Mouse (Mus musculus) neural tube, embryonic 13.5 days (tissue): Measurements from ENCODE around the gene Gtf2a1. TPM values are rescaled to one million over a fixed set of nuclear protein-coding genes. Genes with fewer than 3 reads are reported as not detected.
"Not testable (repeated sequence)": the region's sequence is repeated elsewhere in the genome, so short reads cannot be mapped to it uniquely, and the experiment has no call there.

Experiments used
- ATAC-seq: fragments of 200-750 bp; cut with Nextera tagmentation; 2 replicates; pipeline ENCODE4 v1.8.0; 2017; ENCODE audit warnings: low read depth, mild to moderate bottlenecking, moderate TSS enrichment, moderate library complexity
- H3K27ac ChIP-seq: fragments of 300-500 bp; sonication (generic); replicated peaks from 2 replicates; pipeline ENCODE4 v1.5.1; 2015; ENCODE audit warnings: moderate library complexity, mild to moderate bottlenecking, inconsistent platforms
- H3K27me3 ChIP-seq: fragments of 300-500 bp; sonication (generic); 2 replicates; pipeline ENCODE4 v1.6.1; 2015; ENCODE audit warnings: mild to moderate bottlenecking, inconsistent platforms
- H3K36me3 ChIP-seq: fragments of 300-500 bp; sonication (generic); 2 replicates; pipeline ENCODE4 v1.6.1; 2015; ENCODE audit warnings: mild to moderate bottlenecking, inconsistent platforms
- H3K4me1 ChIP-seq: fragments of 300-500 bp; sonication (generic); replicated peaks from 2 replicates; pipeline ENCODE4 v1.6.1; 2015; ENCODE audit warnings: inconsistent platforms
- H3K4me2 ChIP-seq: fragments of 300-500 bp; sonication (generic); 2 replicates; pipeline ENCODE4 v1.6.1; 2015; ENCODE audit warnings: inconsistent platforms, mild to moderate bottlenecking, moderate library complexity
- H3K4me3 ChIP-seq: fragments of 300-500 bp; sonication (generic); 2 replicates; pipeline ENCODE4 v1.5.1; 2015; ENCODE audit warnings: mild to moderate bottlenecking, inconsistent platforms
- H3K9ac ChIP-seq: fragments of 300-500 bp; sonication (generic); 2 replicates; pipeline ENCODE4 v1.6.1; 2015; ENCODE audit warnings: moderate library complexity, mild to moderate bottlenecking, inconsistent platforms
- H3K9me3 ChIP-seq: fragments of 300-500 bp; sonication (generic); 2 replicates; pipeline ENCODE4 v1.6.1; 2016; ENCODE audit warnings: inconsistent platforms
- WGBS: fragments of 180-500 bp; shearing (Covaris S2); methylation state at CpG from one replicate; pipeline ENCODE4 v1.1.7; 2015; 5-methylcytosine and 5-hydroxymethylcytosine counted together
- polyA plus RNA-seq: library from polyadenylated mRNA; unstranded; fragments of >200 nt; fragmentation: Nextera tagmentation; extraction: Ambion mirVana; gene quantifications from 2 replicates; pipeline ENCODE4 v1.2.1, GENCODE M21; 2015

The Gtf2a1 gene
- polyA plus RNA-seq, 1 experiment from 2014 or later: 72.4 TPM

GRCm38 (mm10) chr12:91589542-91589846 lies 793 bp downstream of the Gtf2a1 start:
- WGBS: 0% methylated on average over 11 of the region's 11 CpGs
- H3K4me3 ChIP-seq: peak overlapping the region; percentile 89
- H3K9me3 ChIP-seq: no peaks in the 10 kb centered on the region
- H3K9ac ChIP-seq: peak overlapping the region; percentile 100
- peaks cover 29% of the 10 kb centered on the region for H3K4me1 ChIP-seq
- peaks cover 14% of the 10 kb centered on the region for H3K36me3 ChIP-seq
- peak overlapping the region; percentile 100 for H3K27ac ChIP-seq
- peak overlapping the region; percentile 34 for H3K4me2 ChIP-seq
- ATAC-seq: no peak
- H3K27me3 ChIP-seq: no peaks in the 10 kb centered on the region

- no peak; the same call in 1 of the 2 replicates for ATAC-seq
- Histone ChIP-seq H3K36me3 (peaks cover 20% of the 10 kb centered on the region), H3K9me3 (no peaks in the 10 kb centered on the region), H3K4me3 (peak overlapping the region; percentile 89), H3K9ac (peak overlapping the region; percentile 100), H3K27me3 (no peaks in the 10 kb centered on the region), H3K4me2 (peak overlapping the region; percentile 64), H3K27ac (peak overlapping the region; percentile 100), H3K4me1 (peaks cover 35% of the 10 kb centered on the region)
- WGBS: under 1% methylated on average over 49 of the region's 83 CpGs
These were observed 1.4 kb downstream of the Gtf2a1 start for GRCm38 (mm10) chr12:91588670-91589541.

GRCm38 (mm10) chr12:91588176-91588669 lies 2.1 kb downstream of the Gtf2a1 start:
- Histone ChIP-seq H3K9me3 (no peaks in the 10 kb centered on the region), H3K27ac (peak overlapping the region; percentile 100), H3K4me1 (peaks cover 42% of the 10 kb centered on the region), H3K36me3 (peaks cover 21% of the 10 kb centered on the region), H3K4me2 (peak overlapping the region; percentile 64), H3K9ac (peak overlapping the region; percentile 100), H3K4me3 (peak overlapping the region; percentile 89), H3K27me3 (no peaks in the 10 kb centered on the region)
- under 1% methylated on average over 32 of the region's 32 CpGs for WGBS
- ATAC-seq: peak; percentile 91

GRCm38 (mm10) chr12:91587491-91588033 lies 2.7 kb downstream of the Gtf2a1 start:
- ATAC-seq: 0 out of 2 replicates have a peak, but pooled peaks have one; percentile 9
- Histone ChIP-seq H3K9ac (peak overlapping the region; percentile 100), H3K9me3 (no peaks in the 10 kb centered on the region), H3K27me3 (no peaks in the 10 kb centered on the region), H3K36me3 (peaks cover 21% of the 10 kb centered on the region), H3K4me3 (peak overlapping the region; percentile 89), H3K4me1 (peaks cover 48% of the 10 kb centered on the region), H3K27ac (peak overlapping the region; percentile 100), H3K4me2 (peak overlapping the region; percentile 64)
- 3% methylated on average over 5 of the region's 5 CpGs for whole genome bisulfite sequencing

GRCm38 (mm10) chr12:91587077-91587476 lies 3.2 kb downstream of the Gtf2a1 start:
- Histone ChIP-seq H3K36me3 (peaks cover 21% of the 10 kb centered on the region), H3K9ac (peak overlapping the region; percentile 100), H3K4me3 (peak overlapping the region; percentile 89), H3K4me2 (peak overlapping the region; percentile 64), H3K9me3 (no peaks in the 10 kb centered on the region), H3K27me3 (no peaks in the 10 kb centered on the region), H3K27ac (peak overlapping the region; percentile 100), H3K4me1 (peaks cover 51% of the 10 kb centered on the region)
- WGBS: 41% methylated on average over 3 of the region's 3 CpGs
- no peak for ATAC-seq

GRCm38 (mm10) chr12:91585815-91586214 lies 4.5 kb downstream of the Gtf2a1 start:
- H3K9ac ChIP-seq, ATAC-seq: not testable (repeated sequence)
- WGBS: 95% methylated on average over 4 of the region's 4 CpGs

GRCm38 (mm10) chr12:91585206-91585605 lies 5.1 kb downstream of the Gtf2a1 start:
- H3K9ac ChIP-seq: no peak overlapping the region
- H3K27me3 ChIP-seq: no peaks in the 10 kb centered on the region
- 91% methylated on average over 3 of the region's 3 CpGs for WGBS
- H3K4me3 ChIP-seq: no peak overlapping the region
- H3K4me1 ChIP-seq: peaks cover 42% of the 10 kb centered on the region
- H3K36me3 ChIP-seq: peaks cover 29% of the 10 kb centered on the region
- H3K4me2 ChIP-seq: no peak overlapping the region
- H3K9me3 ChIP-seq: no peaks in the 10 kb centered on the region
- ATAC-seq: no peak
- H3K27ac ChIP-seq: no peak overlapping the region

More at GRCm38 (mm10) chr12:91585815-91586214, 4.5 kb downstream of the Gtf2a1 start:
- H3K27ac ChIP-seq, H3K4me2 ChIP-seq, H3K4me3 ChIP-seq, H3K27me3 ChIP-seq, H3K9me3 ChIP-seq: not testable (repeated sequence)
- H3K36me3 ChIP-seq: peaks cover 26% of the 10 kb centered on the region
- peaks cover 46% of the 10 kb centered on the region for H3K4me1 ChIP-seq

- H3K4me2 ChIP-seq: peak overlapping the region; percentile 28
- 25% methylated on average over 6 of the region's 6 CpGs for WGBS
These were observed 6.9 kb downstream of the Gtf2a1 start for GRCm38 (mm10) chr12:91583409-91583808.

GRCm38 (mm10) chr12:91582362-91583002 lies 7.8 kb downstream of the Gtf2a1 start:
- Histone ChIP-seq H3K27me3 (no peaks in the 10 kb centered on the region), H3K36me3 (peaks cover 48% of the 10 kb centered on the region), H3K27ac (no peak overlapping the region), H3K4me1 (peaks cover 42% of the 10 kb centered on the region), H3K9ac (no peak overlapping the region), H3K4me3 (no peak overlapping the region), H3K4me2 (peak overlapping the region; percentile 28; the same call in 1 of the 2 replicates), H3K9me3 (no peaks in the 10 kb centered on the region)
- no peak for ATAC-seq
- WGBS: 45% methylated on average over 6 of the region's 6 CpGs

More at GRCm38 (mm10) chr12:91583409-91583808, 6.9 kb downstream of the Gtf2a1 start:
- Histone ChIP-seq H3K4me1 (peaks cover 42% of the 10 kb centered on the region), H3K36me3 (peaks cover 39% of the 10 kb centered on the region), H3K27ac (no peak overlapping the region), H3K27me3 (no peaks in the 10 kb centered on the region), H3K9ac (peak overlapping the region; percentile 9), H3K9me3 (no peaks in the 10 kb centered on the region), H3K4me3 (no peak overlapping the region)
- ATAC-seq: no peak

- no peak overlapping the region for H3K27ac ChIP-seq
- no peaks in the 10 kb centered on the region for H3K27me3 ChIP-seq
- no peak for ATAC-seq
- no peak overlapping the region for H3K4me3 ChIP-seq
- H3K36me3 ChIP-seq: peaks cover 58% of the 10 kb centered on the region
- no peaks in the 10 kb centered on the region for H3K9me3 ChIP-seq
- H3K9ac ChIP-seq: no peak overlapping the region
- no peak overlapping the region for H3K4me2 ChIP-seq
- peaks cover 31% of the 10 kb centered on the region for H3K4me1 ChIP-seq
- WGBS: 94% methylated on average over 6 of the region's 6 CpGs
These were observed 8.8 kb downstream of the Gtf2a1 start for GRCm38 (mm10) chr12:91581204-91582070.

GRCm38 (mm10) chr12:91579665-91580064 lies 10.6 kb downstream of the Gtf2a1 start:
- Histone ChIP-seq H3K9ac (no peak overlapping the region), H3K27me3 (no peaks in the 10 kb centered on the region), H3K36me3 (peaks cover 55% of the 10 kb centered on the region), H3K4me1 (peaks cover 24% of the 10 kb centered on the region), H3K4me3 (no peak overlapping the region), H3K4me2 (no peak overlapping the region), H3K9me3 (no peaks in the 10 kb centered on the region), H3K27ac (no peak overlapping the region)
- WGBS: 93% methylated on average over 2 of the region's 2 CpGs
- no peak for ATAC-seq
